Mouse (Mus musculus): ENCODE measurements around the gene Nop53. TPM values are rescaled to one million over a fixed set of nuclear protein-coding genes. Genes with fewer than 3 reads are reported as not detected.

The Nop53 gene
- polyA plus RNA-seq, 1 experiment from 2014 or later = 71.8 TPM

GRCm38 (mm10) chr7:15910521-15910920, 35.4 kb downstream of the Nop53 start:
- H3K9ac ChIP-seq (ENCODE audit: low read depth, low read length) = no peak overlapping the region
- WGBS (ENCODE audit: insufficient replicate concordance) = 62% methylated on average over 5 of the region's 5 CpGs
- H3K36me3 ChIP-seq (ENCODE audit: control insufficient read depth, insufficient read depth) = no peaks in the 10 kb centered on the region
- H3K27me3 ChIP-seq (ENCODE audit: control insufficient read depth, insufficient read depth, low read depth, low read length) = no peaks in the 10 kb centered on the region
- no peak overlapping the region for H3K4me2 ChIP-seq (ENCODE audit: low read depth, low read length)
- no peaks in the 10 kb centered on the region for H3K4me1 ChIP-seq (ENCODE audit: control insufficient read depth, low read depth, low read length)
- no peaks in the 10 kb centered on the region for H3K9me3 ChIP-seq (replicated peaks; ENCODE audit: control insufficient read depth, low read length)
- no peak for ATAC-seq (ENCODE audit: low read depth)
- no peak overlapping the region for H3K4me3 ChIP-seq (ENCODE audit: low read depth, low read length)
- H3K27ac ChIP-seq (ENCODE audit: low read length) = no peak overlapping the region

GRCm38 (mm10) chr7:15907971-15908590, 37.8 kb downstream of the Nop53 start:
- no peak for ATAC-seq (ENCODE audit: low read depth)
- Histone ChIP-seq H3K4me1 (ENCODE audit: control insufficient read depth, low read depth, low read length) (no peaks in the 10 kb centered on the region), H3K27ac (ENCODE audit: low read length) (no peak overlapping the region), H3K9ac (ENCODE audit: low read depth, low read length) (no peak overlapping the region), H3K4me3 (ENCODE audit: low read depth, low read length) (no peak overlapping the region), H3K4me2 (ENCODE audit: low read depth, low read length) (no peak overlapping the region), H3K36me3 (ENCODE audit: control insufficient read depth, insufficient read depth) (no peaks in the 10 kb centered on the region), H3K27me3 (ENCODE audit: control insufficient read depth, insufficient read depth, low read depth, low read length) (no peaks in the 10 kb centered on the region), H3K9me3 (replicated peaks; ENCODE audit: control insufficient read depth, low read length) (no peaks in the 10 kb centered on the region)
- WGBS (ENCODE audit: insufficient replicate concordance) = 63% methylated on average over 8 of the region's 8 CpGs

GRCm38 (mm10) chr7:15906602-15907001, 39.3 kb downstream of the Nop53 start:
- Histone ChIP-seq H3K9ac (ENCODE audit: low read depth, low read length) (no peak overlapping the region), H3K4me3 (ENCODE audit: low read depth, low read length) (no peak overlapping the region), H3K9me3 (replicated peaks; ENCODE audit: control insufficient read depth, low read length) (no peaks in the 10 kb centered on the region), H3K4me2 (ENCODE audit: low read depth, low read length) (no peak overlapping the region), H3K27me3 (ENCODE audit: control insufficient read depth, insufficient read depth, low read depth, low read length) (no peaks in the 10 kb centered on the region), H3K36me3 (ENCODE audit: control insufficient read depth, insufficient read depth) (no peaks in the 10 kb centered on the region), H3K4me1 (ENCODE audit: control insufficient read depth, low read depth, low read length) (no peaks in the 10 kb centered on the region), H3K27ac (ENCODE audit: low read length) (no peak overlapping the region)
- ATAC-seq (ENCODE audit: low read depth) = no peak
- WGBS (ENCODE audit: insufficient replicate concordance) = 39% methylated on average over 1 of the region's 1 CpGs

- Histone ChIP-seq H3K9me3 (replicated peaks; ENCODE audit: control insufficient read depth, low read length) (no peaks in the 10 kb centered on the region), H3K27me3 (ENCODE audit: control insufficient read depth, insufficient read depth, low read depth, low read length) (no peaks in the 10 kb centered on the region), H3K4me1 (ENCODE audit: control insufficient read depth, low read depth, low read length) (no peaks in the 10 kb centered on the region), H3K27ac (ENCODE audit: low read length) (no peak overlapping the region), H3K4me3 (ENCODE audit: low read depth, low read length) (no peak overlapping the region), H3K4me2 (ENCODE audit: low read depth, low read length) (no peak overlapping the region), H3K36me3 (ENCODE audit: control insufficient read depth, insufficient read depth) (no peaks in the 10 kb centered on the region), H3K9ac (ENCODE audit: low read depth, low read length) (no peak overlapping the region)
- WGBS (ENCODE audit: insufficient replicate concordance) = 65% methylated on average over 7 of the region's 7 CpGs
- no peak for ATAC-seq (ENCODE audit: low read depth)
Measured at GRCm38 (mm10) chr7:15905861-15906260, 40.0 kb downstream of the Nop53 start.

DNA sequence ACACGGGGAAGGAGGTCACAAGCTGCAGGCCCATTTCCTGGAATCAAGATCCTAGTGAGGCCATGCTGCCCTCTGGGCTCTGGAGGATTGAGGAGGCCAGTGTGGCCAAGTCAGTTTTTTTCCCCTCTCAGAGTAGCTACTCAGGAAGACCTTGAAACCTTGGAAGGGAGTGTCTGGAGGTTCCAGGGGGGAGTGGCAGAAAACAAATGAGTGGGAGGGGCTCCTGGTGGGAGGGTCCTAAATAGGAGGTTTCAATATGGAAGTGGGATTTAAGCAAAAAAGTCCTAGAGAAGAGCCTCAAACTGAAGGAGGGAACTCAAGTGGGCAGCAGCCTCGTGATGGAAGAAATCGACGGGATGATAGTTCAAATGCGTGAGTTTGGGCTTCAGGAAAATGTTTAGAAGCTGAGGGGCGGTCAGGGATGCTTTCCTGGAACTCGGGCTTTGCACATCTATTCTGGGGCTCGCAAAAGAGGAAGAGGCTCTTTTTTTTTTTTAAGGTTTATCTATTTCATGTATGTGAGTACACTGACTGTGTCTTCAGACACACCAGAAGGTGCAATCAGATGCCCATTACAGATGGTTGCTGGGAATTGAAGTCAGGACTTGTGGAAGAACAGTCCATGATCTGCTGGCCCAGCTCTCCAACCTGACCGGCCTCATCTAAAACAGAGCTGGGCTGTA, 44.4 kb downstream of the Nop53 start:
- no peaks in the 10 kb centered on the region for H3K27me3 ChIP-seq (ENCODE audit: control insufficient read depth, insufficient read depth, low read depth, low read length)
- no peak overlapping the region for H3K9ac ChIP-seq (ENCODE audit: low read depth, low read length)
- H3K9me3 ChIP-seq (replicated peaks; ENCODE audit: control insufficient read depth, low read length) = no peaks in the 10 kb centered on the region
- H3K4me1 ChIP-seq (ENCODE audit: control insufficient read depth, low read depth, low read length) = no peaks in the 10 kb centered on the region
- H3K4me2 ChIP-seq (ENCODE audit: low read depth, low read length) = no peak overlapping the region
- no peak for ATAC-seq (ENCODE audit: low read depth)
- H3K27ac ChIP-seq (ENCODE audit: low read length) = no peak overlapping the region
- no peaks in the 10 kb centered on the region for H3K36me3 ChIP-seq (ENCODE audit: control insufficient read depth, insufficient read depth)
- WGBS (ENCODE audit: insufficient replicate concordance) = 44% methylated on average over 9 of the region's 9 CpGs
- H3K4me3 ChIP-seq (ENCODE audit: low read depth, low read length) = no peak overlapping the region

GRCm38 (mm10) chr7:15894251-15894650, 51.6 kb downstream of the Nop53 start:
- no peaks in the 10 kb centered on the region for H3K27me3 ChIP-seq (ENCODE audit: control insufficient read depth, insufficient read depth, low read depth, low read length)
- 28% methylated on average over 1 of the region's 1 CpGs for WGBS (ENCODE audit: insufficient replicate concordance)
- no peaks in the 10 kb centered on the region for H3K4me1 ChIP-seq (ENCODE audit: control insufficient read depth, low read depth, low read length)
- no peak overlapping the region for H3K4me2 ChIP-seq (ENCODE audit: low read depth, low read length)
- H3K36me3 ChIP-seq (ENCODE audit: control insufficient read depth, insufficient read depth) = no peaks in the 10 kb centered on the region
- no peak overlapping the region for H3K9ac ChIP-seq (ENCODE audit: low read depth, low read length)
- no peak overlapping the region for H3K27ac ChIP-seq (ENCODE audit: low read length)
- no peak for ATAC-seq (ENCODE audit: low read depth)
- H3K4me3 ChIP-seq (ENCODE audit: low read depth, low read length) = no peak overlapping the region
- no peaks in the 10 kb centered on the region for H3K9me3 ChIP-seq (replicated peaks; ENCODE audit: control insufficient read depth, low read length)

Other genes starting within 250 kb of the Nop53 start
- gene Obox5, start 195.9 kb downstream of the Nop53 start, polyA plus RNA-seq (2015; fragmentation: Nextera tagmentation; extraction: Ambion mirVana) = not detected in 2 replicates
- gene Obox6, start 106.4 kb downstream of the Nop53 start, polyA plus RNA-seq (2015; fragmentation: Nextera tagmentation; extraction: Ambion mirVana) = not detected in 2 replicates
- gene Crx, start 66.1 kb downstream of the Nop53 start, polyA plus RNA-seq (2015; fragmentation: Nextera tagmentation; extraction: Ambion mirVana) = not detected in 2 replicates
- not detected in 2 replicates for gene Crxos, start 63.5 kb downstream of the Nop53 start, polyA plus RNA-seq (2015; fragmentation: Nextera tagmentation; extraction: Ambion mirVana)
- gene Selenow, start 23.7 kb downstream of the Nop53 start, polyA plus RNA-seq (2015; fragmentation: Nextera tagmentation; extraction: Ambion mirVana) = 235 and 256 TPM in 2 replicates
- 4.7 and 5.6 TPM in 2 replicates for gene Ehd2, start 21.5 kb upstream of the Nop53 start, polyA plus RNA-seq (2015; fragmentation: Nextera tagmentation; extraction: Ambion mirVana)
- 1.4 and 1.9 TPM in 2 replicates for gene Bicra, start 101.8 kb upstream of the Nop53 start, polyA plus RNA-seq (2015; fragmentation: Nextera tagmentation; extraction: Ambion mirVana)
- not detected in 2 replicates for gene Zfp541, start 115.7 kb upstream of the Nop53 start, polyA plus RNA-seq (2015; fragmentation: Nextera tagmentation; extraction: Ambion mirVana)
- 162 and 163 TPM in 2 replicates for gene Napa, start 152.4 kb upstream of the Nop53 start, polyA plus RNA-seq (2015; fragmentation: Nextera tagmentation; extraction: Ambion mirVana)
- gene Kptn, start 173.8 kb upstream of the Nop53 start, polyA plus RNA-seq (2015; fragmentation: Nextera tagmentation; extraction: Ambion mirVana) = 7.3 and 7.8 TPM in 2 replicates
- 0.02 TPM in 1 of 2 replicates, not detected in the other for gene Slc8a2, start 183.8 kb upstream of the Nop53 start, polyA plus RNA-seq (2015; fragmentation: Nextera tagmentation; extraction: Ambion mirVana)
- gene Meis3, start 229.0 kb upstream of the Nop53 start, polyA plus RNA-seq (2015; fragmentation: Nextera tagmentation; extraction: Ambion mirVana) = 1.1 and 1.6 TPM in 2 replicates